Mouse (Mus musculus): Measurements from ENCODE around the gene Mia3. TPM values are rescaled to one million over a fixed set of nuclear protein-coding genes. Genes with fewer than 3 reads are reported as not detected.
"Not testable (repeated sequence)": the region's sequence is repeated elsewhere in the genome, so short reads cannot be mapped to it uniquely, and the experiment has no call there.

Mia3 gene
- polyA plus RNA-seq, 1 experiment from 2014 or later, result 53.9 TPM

- TF ChIP-seq CTCF (IDR thresholded peaks at IDR 0.05; ENCODE audit: low read depth), result no peak
- WGBS, result 98% methylated on average over 2 of the region's 2 CpGs
- H3K36me3 ChIP-seq (ENCODE audit: control insufficient read depth, insufficient read depth), result no peaks in the 10 kb centered on the region
- no peak for ATAC-seq
- no peaks in the 10 kb centered on the region for H3K4me1 ChIP-seq (replicated peaks; ENCODE audit: control insufficient read depth, insufficient read depth, low read length)
- H3K4me2 ChIP-seq (replicated peaks; ENCODE audit: low read depth), result no peak overlapping the region
- H3K27me3 ChIP-seq (replicated peaks; ENCODE audit: control insufficient read depth, insufficient read depth, low read length), result no peaks in the 10 kb centered on the region
- no peak overlapping the region for H3K9ac ChIP-seq (ENCODE audit: low read depth, low read length)
- no peak overlapping the region for H3K4me3 ChIP-seq (ENCODE audit: low read depth, low read length)
- no peaks in the 10 kb centered on the region for H3K9me3 ChIP-seq (ENCODE audit: control insufficient read depth)
- no peak overlapping the region for H3K27ac ChIP-seq (ENCODE audit: low read depth, low read length)
Observed at GRCm38 (mm10) chr1:183382621-183383020, 13.3 kb upstream of the Mia3 start.

- H3K27me3 ChIP-seq (replicated peaks; ENCODE audit: control insufficient read depth, insufficient read depth, low read length), result no peaks in the 10 kb centered on the region
- TF ChIP-seq CTCF (IDR thresholded peaks at IDR 0.05; ENCODE audit: low read depth), result no peak
- H3K4me1 ChIP-seq (replicated peaks; ENCODE audit: control insufficient read depth, insufficient read depth, low read length), result no peaks in the 10 kb centered on the region
- ATAC-seq, result no peak
- no peaks in the 10 kb centered on the region for H3K36me3 ChIP-seq (ENCODE audit: control insufficient read depth, insufficient read depth)
- no peak overlapping the region for H3K4me2 ChIP-seq (replicated peaks; ENCODE audit: low read depth)
- no peak overlapping the region for H3K4me3 ChIP-seq (ENCODE audit: low read depth, low read length)
- H3K27ac ChIP-seq (ENCODE audit: low read depth, low read length), result no peak overlapping the region
- H3K9me3 ChIP-seq (ENCODE audit: control insufficient read depth), result no peaks in the 10 kb centered on the region
- 56% methylated on average over 5 of the region's 5 CpGs for WGBS
- no peak overlapping the region for H3K9ac ChIP-seq (ENCODE audit: low read depth, low read length)
Observed at GRCm38 (mm10) chr1:183381816-183382215, 12.5 kb upstream of the Mia3 start.

- 93% methylated on average over 3 of the region's 3 CpGs for WGBS
- not testable (repeated sequence) for H3K9ac ChIP-seq (ENCODE audit: low read depth, low read length); H3K4me3 ChIP-seq (ENCODE audit: low read depth, low read length); H3K27me3 ChIP-seq (replicated peaks; ENCODE audit: control insufficient read depth, insufficient read depth, low read length); H3K27ac ChIP-seq (ENCODE audit: low read depth, low read length); H3K4me1 ChIP-seq (replicated peaks; ENCODE audit: control insufficient read depth, insufficient read depth, low read length); H3K9me3 ChIP-seq (ENCODE audit: control insufficient read depth); ATAC-seq; H3K36me3 ChIP-seq (ENCODE audit: control insufficient read depth, insufficient read depth); H3K4me2 ChIP-seq (replicated peaks; ENCODE audit: low read depth)
Observed at GRCm38 (mm10) chr1:183379376-183379775, 10.0 kb upstream of the Mia3 start.

DNA sequence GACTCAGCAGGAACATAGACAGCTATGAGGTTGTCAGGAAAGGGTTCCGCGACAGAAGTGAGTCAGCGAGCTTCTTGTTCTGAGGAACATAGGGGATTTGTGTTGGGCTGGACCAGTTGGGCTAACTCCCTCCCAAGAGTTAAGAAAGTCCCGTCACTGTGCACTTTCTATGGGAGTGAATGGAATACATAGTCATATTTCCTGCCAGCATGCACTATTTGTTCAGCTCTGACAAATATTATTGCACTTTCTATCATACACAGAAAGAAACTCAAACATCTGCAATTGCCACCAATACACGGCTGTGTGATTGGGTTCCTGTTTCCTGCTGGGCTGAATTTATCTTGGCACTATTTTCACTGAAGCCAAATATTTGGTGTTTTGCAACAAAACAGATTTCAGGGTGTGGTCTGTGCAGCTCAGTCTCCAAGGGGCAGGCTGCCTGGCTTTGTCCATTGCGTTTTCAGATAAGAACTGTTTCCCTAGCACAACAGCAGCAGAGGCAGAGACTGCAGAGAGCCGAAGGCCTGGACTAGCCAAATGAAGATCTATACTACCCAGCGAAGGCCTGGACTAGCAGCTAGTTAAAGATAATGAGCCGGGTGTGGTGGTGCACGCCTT, 9.1 kb upstream of the Mia3 start:
- Histone ChIP-seq H3K4me3 (ENCODE audit: low read depth, low read length) (no peak overlapping the region), H3K27ac (ENCODE audit: low read depth, low read length) (no peak overlapping the region), H3K4me1 (replicated peaks; ENCODE audit: control insufficient read depth, insufficient read depth, low read length) (no peaks in the 10 kb centered on the region), H3K4me2 (replicated peaks; ENCODE audit: low read depth) (no peak overlapping the region), H3K27me3 (replicated peaks; ENCODE audit: control insufficient read depth, insufficient read depth, low read length) (no peaks in the 10 kb centered on the region), H3K9ac (ENCODE audit: low read depth, low read length) (no peak overlapping the region), H3K36me3 (ENCODE audit: control insufficient read depth, insufficient read depth) (no peaks in the 10 kb centered on the region), H3K9me3 (ENCODE audit: control insufficient read depth) (peaks cover 4% of the 10 kb centered on the region; the same call in 1 of the 2 replicates)
- peak; percentile 47; the same call in 1 of the 2 replicates for ATAC-seq
- WGBS, result 71% methylated on average over 10 of the region's 10 CpGs
- no peak for TF ChIP-seq CTCF (IDR thresholded peaks at IDR 0.05; ENCODE audit: low read depth)

DNA sequence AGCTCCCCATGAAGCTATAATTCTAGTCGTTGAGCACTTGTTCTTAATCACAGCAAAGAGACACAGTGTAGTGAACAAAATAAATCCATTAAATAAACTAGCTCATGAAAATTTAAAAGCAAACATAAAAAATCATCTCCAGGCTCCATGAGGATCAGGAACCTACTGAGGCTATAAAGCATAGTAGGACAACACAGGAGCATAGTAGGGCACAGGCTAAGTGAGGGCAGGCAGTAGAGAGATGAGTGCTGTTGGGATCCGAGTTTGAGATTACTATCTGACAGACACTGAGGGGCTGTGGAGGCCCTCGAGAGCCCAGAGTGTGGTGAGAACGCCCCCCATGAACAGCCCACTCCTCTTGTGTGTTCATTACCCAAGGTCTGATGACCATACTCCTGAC, 7.7 kb upstream of the Mia3 start:
- Histone ChIP-seq H3K9me3 (ENCODE audit: control insufficient read depth) (peaks cover 4% of the 10 kb centered on the region; the same call in 1 of the 2 replicates), H3K4me3 (ENCODE audit: low read depth, low read length) (no peak overlapping the region), H3K4me2 (replicated peaks; ENCODE audit: low read depth) (no peak overlapping the region), H3K9ac (ENCODE audit: low read depth, low read length) (no peak overlapping the region), H3K27me3 (replicated peaks; ENCODE audit: control insufficient read depth, insufficient read depth, low read length) (no peaks in the 10 kb centered on the region), H3K27ac (ENCODE audit: low read depth, low read length) (no peak overlapping the region), H3K36me3 (ENCODE audit: control insufficient read depth, insufficient read depth) (no peaks in the 10 kb centered on the region), H3K4me1 (replicated peaks; ENCODE audit: control insufficient read depth, insufficient read depth, low read length) (no peaks in the 10 kb centered on the region)
- no peak for ATAC-seq
- 78% methylated on average over 4 of the region's 4 CpGs for WGBS
- TF ChIP-seq CTCF (IDR thresholded peaks at IDR 0.05; ENCODE audit: low read depth), result no peak

GRCm38 (mm10) chr1:183374728-183375127, 5.4 kb upstream of the Mia3 start:
- Histone ChIP-seq H3K9ac (ENCODE audit: low read depth, low read length) (no peak overlapping the region), H3K36me3 (ENCODE audit: control insufficient read depth, insufficient read depth) (no peaks in the 10 kb centered on the region), H3K4me2 (replicated peaks; ENCODE audit: low read depth) (no peak overlapping the region), H3K27me3 (replicated peaks; ENCODE audit: control insufficient read depth, insufficient read depth, low read length) (no peaks in the 10 kb centered on the region), H3K4me1 (replicated peaks; ENCODE audit: control insufficient read depth, insufficient read depth, low read length) (no peaks in the 10 kb centered on the region), H3K4me3 (ENCODE audit: low read depth, low read length) (no peak overlapping the region), H3K9me3 (ENCODE audit: control insufficient read depth) (peaks cover 4% of the 10 kb centered on the region; the same call in 1 of the 2 replicates), H3K27ac (ENCODE audit: low read depth, low read length) (no peak overlapping the region)
- 87% methylated on average over 5 of the region's 5 CpGs for WGBS
- TF ChIP-seq CTCF (IDR thresholded peaks at IDR 0.05; ENCODE audit: low read depth), result peak; percentile 20; the same call in 1 of the 2 replicates
- ATAC-seq, result no peak

Measured in intestine, postnatal 0 days (tissue).